Mouse (Mus musculus): ENCODE results near the gene Ctnna3.

Ctnna3 gene

GRCm38 (mm10) chr10:64084465-64084864 is 654.6 kb downstream of the Ctnna3 start:
- DNase-seq = peak in 1 of 2 experiments; percentile 73

GRCm38 (mm10) chr10:64086183-64086566 is 656.3 kb downstream of the Ctnna3 start:
- peak; percentile 32 to 46 for DNase-seq

- DNase-seq = peak; percentile 38 to 56
These were observed 656.9 kb downstream of the Ctnna3 start for GRCm38 (mm10) chr10:64086567-64087391.

GRCm38 (mm10) chr10:64087521-64087920 is 657.6 kb downstream of the Ctnna3 start:
- peak; percentile 68 to 72 for DNase-seq

GRCm38 (mm10) chr10:64087936-64088773 is 658.3 kb downstream of the Ctnna3 start:
- peak; percentile 63 to 78 for DNase-seq

GRCm38 (mm10) chr10:64088774-64089460 is 659.0 kb downstream of the Ctnna3 start:
- DNase-seq = peak in 1 of 2 experiments; percentile 54

- DNase-seq = peak; percentile 89 to 92
These were observed 660.0 kb downstream of the Ctnna3 start, which contains the start of gene Lrrtm3 for GRCm38 (mm10) chr10:64089680-64090460. Gene Lrrtm3 (minus strand): TSS chr10:64090277.

- DNase-seq = no peak
These were observed 666.6 kb downstream of the Ctnna3 start for GRCm38 (mm10) chr10:64096532-64096931.

GRCm38 (mm10) chr10:64115246-64115645 is 685.3 kb downstream of the Ctnna3 start:
- no peak for DNase-seq

GRCm38 (mm10) chr10:64118833-64119232 is 688.9 kb downstream of the Ctnna3 start:
- DNase-seq = peak; percentile 64 to 79

GRCm38 (mm10) chr10:64130397-64131150 is 700.7 kb downstream of the Ctnna3 start:
- DNase-seq = peak; percentile 88 to 95

GRCm38 (mm10) chr10:64133461-64133860 is 703.6 kb downstream of the Ctnna3 start:
- peak; percentile 52 to 72 for DNase-seq

- DNase-seq = peak; percentile 55 to 56
These were observed 705.6 kb downstream of the Ctnna3 start for GRCm38 (mm10) chr10:64135481-64135880.

GRCm38 (mm10) chr10:64146511-64146910 is 716.6 kb downstream of the Ctnna3 start:
- no peak for DNase-seq

- no peak for DNase-seq
These were observed 751.8 kb downstream of the Ctnna3 start for GRCm38 (mm10) chr10:64181696-64182095.

GRCm38 (mm10) chr10:64182731-64183130 is 752.8 kb downstream of the Ctnna3 start:
- DNase-seq = no peak

GRCm38 (mm10) chr10:64188046-64188445 is 758.1 kb downstream of the Ctnna3 start:
- DNase-seq = no peak

- DNase-seq = no peak
These were observed 767.7 kb downstream of the Ctnna3 start for GRCm38 (mm10) chr10:64197584-64197983.

GRCm38 (mm10) chr10:64215632-64216031 is 785.7 kb downstream of the Ctnna3 start:
- DNase-seq = no peak

GRCm38 (mm10) chr10:64223023-64223422 is 793.1 kb downstream of the Ctnna3 start:
- no peak for DNase-seq

- no peak for DNase-seq
These were observed 794.1 kb downstream of the Ctnna3 start for GRCm38 (mm10) chr10:64224007-64224406.
